Mouse (Mus musculus): Measurements from ENCODE around the gene Myo1a. TPM values are rescaled to one million over a fixed set of nuclear protein-coding genes. Genes with fewer than 3 reads are reported as not detected.

Myo1a gene
- polyA plus RNA-seq, 1 experiment, result 0.16 TPM

DNA sequence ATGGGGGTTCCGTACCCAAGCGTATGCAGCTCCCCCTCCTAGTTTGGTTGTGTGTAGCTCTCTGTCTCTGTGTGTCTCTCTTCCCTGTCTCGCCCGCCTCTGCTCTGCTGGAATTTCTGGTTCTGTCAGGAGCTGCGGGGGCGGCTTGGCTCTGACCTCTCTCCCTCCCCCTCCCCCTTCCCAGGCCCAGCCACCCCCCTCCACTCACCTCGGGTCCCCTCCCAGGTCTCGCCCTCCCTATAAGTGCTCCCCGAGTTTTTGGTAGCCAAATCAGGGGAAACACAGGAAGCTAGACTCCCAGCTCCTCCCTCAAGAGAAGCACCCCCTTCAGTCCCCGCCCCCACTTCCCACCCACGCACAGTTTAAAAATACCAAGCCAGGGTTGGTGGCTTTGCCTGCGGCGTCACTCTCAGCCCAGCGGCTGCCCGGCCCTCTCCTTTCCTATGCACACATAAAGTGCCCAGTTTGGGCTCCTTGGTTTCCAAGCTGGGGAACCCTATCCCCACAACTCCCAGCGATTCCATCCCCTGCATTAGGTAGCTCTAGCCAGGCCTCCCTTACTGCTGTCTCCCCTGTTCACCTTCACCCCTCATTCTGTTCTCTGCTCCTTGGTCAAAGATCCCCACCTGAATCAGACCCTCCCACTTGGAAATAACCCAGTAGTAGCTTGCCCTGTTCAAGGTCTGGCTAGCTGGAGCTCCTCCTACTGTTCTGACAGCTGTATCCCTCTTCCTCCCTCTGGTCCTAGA lies 42.9 kb upstream of the Myo1a start:
- H3K4me3 ChIP-seq (ENCODE audit: insufficient read depth, poor library complexity, severe bottlenecking), result peak overlapping the region; percentile 3
- H3ac ChIP-seq (ENCODE audit: control insufficient read depth, insufficient read length, low read depth), result no peak overlapping the region
- peaks cover 40% of the 10 kb centered on the region for H3K79me3 ChIP-seq (ENCODE audit: low read depth)
- peaks cover 52% of the 10 kb centered on the region for H3K36me3 ChIP-seq (ENCODE audit: control insufficient read depth, insufficient read depth)
- H3K27me3 ChIP-seq (ENCODE audit: control insufficient read depth, insufficient read depth, insufficient read length), result no peaks in the 10 kb centered on the region
- TF ChIP-seq MAX (IDR thresholded peaks at IDR 0.05), result no peak
- TF ChIP-seq MYOG (IDR thresholded peaks at IDR 0.05; ENCODE audit: control insufficient read depth, extremely low read depth, insufficient read length), result no peak
- TF ChIP-seq CTCF (IDR thresholded peaks at IDR 0.05; ENCODE audit: control insufficient read depth, insufficient read depth, insufficient read length), result no peak
- TF ChIP-seq USF1 (IDR thresholded peaks at IDR 0.05; ENCODE audit: low read depth), result no peak
- no peak for TF ChIP-seq CEBPB (IDR thresholded peaks at IDR 0.05; ENCODE audit: low read depth)
- TF ChIP-seq FOSL1 (IDR thresholded peaks at IDR 0.05; ENCODE audit: insufficient read depth, low read length, poor library complexity, severe bottlenecking), result no peak
- no peak for TF ChIP-seq MYOD1 (IDR thresholded peaks at IDR 0.05; ENCODE audit: control insufficient read depth, insufficient read length, low read depth)
- peaks cover 56% of the 10 kb centered on the region for H3K79me2 ChIP-seq (ENCODE audit: control insufficient read depth, insufficient read depth)

GRCm38 (mm10) chr10:127662666-127663253 lies 42.2 kb upstream of the Myo1a start:
- H3ac ChIP-seq (ENCODE audit: control insufficient read depth, insufficient read length, low read depth), result peak overlapping the region; percentile 9
- peaks cover 52% of the 10 kb centered on the region for H3K36me3 ChIP-seq (ENCODE audit: control insufficient read depth, insufficient read depth)
- H3K4me3 ChIP-seq (ENCODE audit: insufficient read depth, poor library complexity, severe bottlenecking), result peak overlapping the region; percentile 3
- H3K79me3 ChIP-seq (ENCODE audit: low read depth), result peaks cover 40% of the 10 kb centered on the region
- TF ChIP-seq CTCF (IDR thresholded peaks at IDR 0.05; ENCODE audit: control insufficient read depth, insufficient read depth, insufficient read length), result peak; percentile 72
- TF ChIP-seq MAX (IDR thresholded peaks at IDR 0.05), result no peak
- TF ChIP-seq MYOD1 (IDR thresholded peaks at IDR 0.05; ENCODE audit: control insufficient read depth, insufficient read length, low read depth), result no peak
- TF ChIP-seq MYOG (IDR thresholded peaks at IDR 0.05; ENCODE audit: control insufficient read depth, extremely low read depth, insufficient read length), result no peak
- H3K27me3 ChIP-seq (ENCODE audit: control insufficient read depth, insufficient read depth, insufficient read length), result no peaks in the 10 kb centered on the region
- H3K79me2 ChIP-seq (ENCODE audit: control insufficient read depth, insufficient read depth), result peaks cover 56% of the 10 kb centered on the region

GRCm38 (mm10) chr10:127663590-127663989 lies 41.4 kb upstream of the Myo1a start:
- TF ChIP-seq CEBPB (IDR thresholded peaks at IDR 0.05; ENCODE audit: low read depth) (no peak), CTCF (IDR thresholded peaks at IDR 0.05; ENCODE audit: control insufficient read depth, insufficient read depth, insufficient read length) (no peak), MAX (IDR thresholded peaks at IDR 0.05) (no peak), USF1 (IDR thresholded peaks at IDR 0.05; ENCODE audit: low read depth) (no peak), MYOD1 (IDR thresholded peaks at IDR 0.05; ENCODE audit: control insufficient read depth, insufficient read length, low read depth) (no peak), MYOG (IDR thresholded peaks at IDR 0.05; ENCODE audit: control insufficient read depth, extremely low read depth, insufficient read length) (no peak), FOSL1 (IDR thresholded peaks at IDR 0.05; ENCODE audit: insufficient read depth, low read length, poor library complexity, severe bottlenecking) (no peak)
- Histone ChIP-seq H3K79me3 (ENCODE audit: low read depth) (peaks cover 40% of the 10 kb centered on the region), H3K4me3 (ENCODE audit: insufficient read depth, poor library complexity, severe bottlenecking) (peak overlapping the region; percentile 21), H3K79me2 (ENCODE audit: control insufficient read depth, insufficient read depth) (peaks cover 56% of the 10 kb centered on the region), H3K36me3 (ENCODE audit: control insufficient read depth, insufficient read depth) (peaks cover 52% of the 10 kb centered on the region), H3K27me3 (ENCODE audit: control insufficient read depth, insufficient read depth, insufficient read length) (no peaks in the 10 kb centered on the region), H3ac (ENCODE audit: control insufficient read depth, insufficient read length, low read depth) (no peak overlapping the region)

GRCm38 (mm10) chr10:127664166-127664565 lies 40.8 kb upstream of the Myo1a start:
- peaks cover 52% of the 10 kb centered on the region for H3K36me3 ChIP-seq (ENCODE audit: control insufficient read depth, insufficient read depth)
- peak overlapping the region; percentile 95 for H3K4me3 ChIP-seq (ENCODE audit: insufficient read depth, poor library complexity, severe bottlenecking)

GRCm38 (mm10) chr10:127664891-127665290 lies 40.1 kb upstream of the Myo1a start:
- H3K36me3 ChIP-seq (ENCODE audit: control insufficient read depth, insufficient read depth), result peaks cover 51% of the 10 kb centered on the region
- H3K4me3 ChIP-seq (ENCODE audit: insufficient read depth, poor library complexity, severe bottlenecking), result peak overlapping the region; percentile 95
- H3K27me3 ChIP-seq (ENCODE audit: control insufficient read depth, insufficient read depth, insufficient read length), result no peaks in the 10 kb centered on the region
- H3K79me2 ChIP-seq (ENCODE audit: control insufficient read depth, insufficient read depth), result peaks cover 56% of the 10 kb centered on the region
- peaks cover 40% of the 10 kb centered on the region for H3K79me3 ChIP-seq (ENCODE audit: low read depth)
- H3ac ChIP-seq (ENCODE audit: control insufficient read depth, insufficient read length, low read depth), result peak overlapping the region; percentile 88
- TF ChIP-seq MYOD1 (IDR thresholded peaks at IDR 0.05; ENCODE audit: control insufficient read depth, insufficient read length, low read depth) (no peak), MYOG (IDR thresholded peaks at IDR 0.05; ENCODE audit: control insufficient read depth, extremely low read depth, insufficient read length) (no peak), FOSL1 (IDR thresholded peaks at IDR 0.05; ENCODE audit: insufficient read depth, low read length, poor library complexity, severe bottlenecking) (no peak), CEBPB (IDR thresholded peaks at IDR 0.05; ENCODE audit: low read depth) (no peak), MAX (IDR thresholded peaks at IDR 0.05) (no peak), CTCF (IDR thresholded peaks at IDR 0.05; ENCODE audit: control insufficient read depth, insufficient read depth, insufficient read length) (no peak), USF1 (IDR thresholded peaks at IDR 0.05; ENCODE audit: low read depth) (no peak)

More at GRCm38 (mm10) chr10:127664166-127664565, 40.8 kb upstream of the Myo1a start:
- Histone ChIP-seq H3K79me2 (ENCODE audit: control insufficient read depth, insufficient read depth) (peaks cover 56% of the 10 kb centered on the region), H3ac (ENCODE audit: control insufficient read depth, insufficient read length, low read depth) (peak overlapping the region; percentile 16), H3K27me3 (ENCODE audit: control insufficient read depth, insufficient read depth, insufficient read length) (no peaks in the 10 kb centered on the region), H3K79me3 (ENCODE audit: low read depth) (peaks cover 40% of the 10 kb centered on the region)
- TF ChIP-seq MYOD1 (IDR thresholded peaks at IDR 0.05; ENCODE audit: control insufficient read depth, insufficient read length, low read depth), result no peak
- TF ChIP-seq USF1 (IDR thresholded peaks at IDR 0.05; ENCODE audit: low read depth), result no peak
- no peak for TF ChIP-seq FOSL1 (IDR thresholded peaks at IDR 0.05; ENCODE audit: insufficient read depth, low read length, poor library complexity, severe bottlenecking)
- no peak for TF ChIP-seq CTCF (IDR thresholded peaks at IDR 0.05; ENCODE audit: control insufficient read depth, insufficient read depth, insufficient read length)
- no peak for TF ChIP-seq CEBPB (IDR thresholded peaks at IDR 0.05; ENCODE audit: low read depth)
- TF ChIP-seq MYOG (IDR thresholded peaks at IDR 0.05; ENCODE audit: control insufficient read depth, extremely low read depth, insufficient read length), result no peak
- TF ChIP-seq MAX (IDR thresholded peaks at IDR 0.05), result no peak

Measured in C2C12 (cell line).